Comparison of ENCODE assay signal across 8 mouse cellular contexts in the genomic region with DNA sequence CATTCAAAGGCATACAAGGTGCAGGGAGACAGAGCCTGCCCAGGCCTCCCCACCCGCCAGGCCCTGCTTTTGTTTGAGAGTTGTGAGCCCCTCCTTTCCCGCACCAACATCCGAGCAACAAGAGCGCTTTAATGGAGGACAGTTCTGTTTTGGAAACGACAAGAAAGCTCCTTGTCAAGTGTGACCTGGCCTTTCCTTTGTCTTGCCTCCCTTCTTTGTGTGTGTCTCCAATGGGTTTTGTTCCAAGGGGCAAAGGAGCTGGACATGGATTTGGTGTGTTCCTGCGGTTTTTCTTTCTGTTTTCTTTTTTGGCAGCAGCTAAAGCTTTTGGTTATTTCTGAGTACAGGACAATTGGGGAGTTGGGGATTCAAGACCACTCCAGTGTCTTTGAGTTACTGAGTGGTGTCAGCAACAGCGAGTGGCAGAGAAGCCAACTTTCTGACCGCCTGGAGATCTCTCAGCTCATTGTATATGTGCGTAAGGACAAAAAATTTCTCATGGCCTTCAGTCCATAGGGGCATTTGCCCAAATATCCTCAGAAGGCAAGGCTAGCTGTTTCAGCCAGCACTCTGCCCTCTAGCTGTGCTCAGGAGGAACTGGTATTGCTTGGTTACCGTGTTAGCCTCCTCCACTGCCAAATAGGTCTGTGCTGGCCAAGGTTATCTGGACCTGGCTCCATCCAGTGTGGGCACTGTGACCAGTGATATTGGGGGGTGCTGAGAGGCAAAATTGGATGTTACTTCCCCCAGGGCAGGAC.
DNase-seq lines count a peak whose midpoint lies in the region; ATAC-seq lines count a peak whose summit lies in the region.

No protein-coding gene starts in this region.

- no peak for DNase-seq in cerebellum, postnatal 4 days (ENCODE audit: low spot score in 2 of 2)
- peak; percentile 60 for DNase-seq in 416B (ENCODE audit: low read depth)
- DNase-seq in cerebellum, adult 9-10 months = peak; percentile 76
- DNase-seq in natural killer cell, adult 2 months (ENCODE audit: low spot score in 2 of 2) = no peak
- DNase-seq in gastrocnemius, postnatal 36 days = no peak

- peak; percentile 80 for ATAC-seq in cerebellum, adult (ENCODE audit: insufficient number of reproducible peaks, low FRiP score, low TSS enrichment)
- no peak; the same call in 1 of the 2 replicates for ATAC-seq in hindbrain, embryonic 13.5 days (ENCODE audit: low FRiP score)
- ATAC-seq in neural tube, embryonic 15.5 days (ENCODE audit: low FRiP score) = peak; percentile 33; the same call in 1 of the 2 replicates

- H3K4me1 ChIP-seq in hindbrain, embryonic 13.5 days (replicated peaks) = peaks cover 99% of the 10 kb centered on the region
- peaks cover 85% of the 10 kb centered on the region for H3K4me1 ChIP-seq in neural tube, embryonic 15.5 days

- 15% methylated on average over 10 of the region's 10 CpGs for WGBS in hindbrain, embryonic 13.5 days
- WGBS in neural tube, embryonic 15.5 days = 15% methylated on average over 10 of the region's 10 CpGs

- peak overlapping the region; percentile 46; the same call in 1 of the 2 replicates for H3K9ac ChIP-seq in hindbrain, embryonic 13.5 days
- H3K9ac ChIP-seq in neural tube, embryonic 15.5 days (replicated peaks) = no peak overlapping the region

- no peak overlapping the region for H3K4me3 ChIP-seq in hindbrain, embryonic 13.5 days
- H3K4me3 ChIP-seq in neural tube, embryonic 15.5 days (replicated peaks) = no peak overlapping the region

- H3K4me2 ChIP-seq in hindbrain, embryonic 13.5 days = 0 out of 2 replicates have a peak overlapping the region, but pooled peaks have one; percentile 13
- no peak overlapping the region for H3K4me2 ChIP-seq in neural tube, embryonic 15.5 days

- intact Hi-C loops in gastrocnemius, postnatal 36 days (cut with DNase I) = loop anchor here (1.0 to 5.0 kb wide), 2 partner anchors 78 to 173 kb away; no protein-coding TSS in a partner anchor

- H3K27ac ChIP-seq in hindbrain, embryonic 13.5 days = peak overlapping the region; percentile 82
- peak overlapping the region; percentile 54 for H3K27ac ChIP-seq in neural tube, embryonic 15.5 days (replicated peaks)

- no peaks in the 10 kb centered on the region for H3K27me3 ChIP-seq in hindbrain, embryonic 13.5 days
- no peaks in the 10 kb centered on the region for H3K27me3 ChIP-seq in neural tube, embryonic 15.5 days (replicated peaks)

- no peaks in the 10 kb centered on the region for H3K36me3 ChIP-seq in hindbrain, embryonic 13.5 days
- H3K36me3 ChIP-seq in neural tube, embryonic 15.5 days = no peaks in the 10 kb centered on the region

- H3K9me3 ChIP-seq in hindbrain, embryonic 13.5 days = no peaks in the 10 kb centered on the region
- no peaks in the 10 kb centered on the region for H3K9me3 ChIP-seq in neural tube, embryonic 15.5 days (replicated peaks)

Comparison
In these comparisons a context has a peak if more than half of its experiments do, and no peak if none do; other contexts are left out.
1. DNase-seq: peak in 416B (single experiment) and cerebellum, adult 9-10 months (single experiment); none in cerebellum, postnatal 4 days (0 of 2), natural killer cell, adult 2 months (0 of 2) and gastrocnemius, postnatal 36 days (0 of 2).